Mouse (Mus musculus) kidney, postnatal 10 days (tissue): ENCODE results near the gene Pnck.

Source experiments
- DNase-seq: peaks from one replicate; pipeline ENCODE4 v3.0.0; 2021; ENCODE audit warnings: mixed read lengths

Pnck gene

DNA sequence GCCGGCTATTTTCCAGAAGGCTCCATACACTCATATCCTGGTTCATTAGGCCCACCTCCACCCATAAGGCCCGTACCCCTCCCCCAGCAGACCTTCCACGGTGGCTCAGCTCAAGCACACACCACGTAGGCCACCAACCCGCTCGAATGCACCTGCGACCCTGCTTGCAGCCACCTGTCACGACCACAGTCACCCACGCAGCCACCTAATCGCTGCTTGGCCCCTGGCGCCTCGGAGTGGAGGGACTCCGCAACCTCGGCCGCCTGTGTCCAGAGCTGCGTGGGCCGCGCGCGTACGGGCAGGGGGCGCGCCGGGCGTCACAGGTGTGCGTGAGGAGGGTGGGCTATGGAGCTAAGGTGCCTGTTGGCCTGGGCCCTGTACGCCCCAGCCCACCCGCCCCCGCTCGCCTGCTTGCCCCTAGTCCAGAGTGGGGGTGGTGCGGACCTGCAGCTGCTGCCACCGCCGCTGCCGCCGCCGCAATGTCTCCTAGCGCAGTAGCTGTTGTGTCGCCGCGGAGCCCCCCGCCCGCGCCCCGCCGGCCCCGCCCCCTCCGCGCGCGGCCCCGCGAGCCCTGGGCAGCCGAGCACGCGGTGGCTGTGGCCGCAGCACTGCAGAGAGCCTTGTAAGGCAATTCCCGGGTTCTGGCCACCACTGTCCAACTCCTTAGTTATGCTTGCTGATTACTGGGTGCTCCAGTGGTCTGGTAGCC, at the start of gene Pnck:
Gene Pnck, minus strand, starts transcription at position 543 of the 709 bp plus-strand sequence.
- peak; percentile 40 for DNase-seq

DNA sequence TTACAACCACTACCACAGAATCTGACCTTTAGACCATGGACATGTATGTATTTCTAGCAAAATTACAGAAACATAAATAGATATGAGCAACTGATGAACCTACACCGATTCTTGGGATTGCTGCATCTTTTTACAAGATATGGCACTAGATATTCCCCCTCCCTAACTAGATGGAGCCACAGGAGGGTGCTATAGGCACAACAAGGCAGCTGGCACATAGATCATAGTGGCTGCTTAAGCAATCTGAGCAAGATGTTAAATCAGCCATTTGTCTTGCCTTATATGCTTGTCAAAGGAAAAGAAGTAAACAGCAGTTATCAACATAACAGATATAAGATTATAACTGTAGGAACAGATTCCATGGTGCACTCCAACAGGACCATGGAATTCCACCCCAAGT, 40.6 kb upstream of the Pnck start:
- no peak for DNase-seq

DNA sequence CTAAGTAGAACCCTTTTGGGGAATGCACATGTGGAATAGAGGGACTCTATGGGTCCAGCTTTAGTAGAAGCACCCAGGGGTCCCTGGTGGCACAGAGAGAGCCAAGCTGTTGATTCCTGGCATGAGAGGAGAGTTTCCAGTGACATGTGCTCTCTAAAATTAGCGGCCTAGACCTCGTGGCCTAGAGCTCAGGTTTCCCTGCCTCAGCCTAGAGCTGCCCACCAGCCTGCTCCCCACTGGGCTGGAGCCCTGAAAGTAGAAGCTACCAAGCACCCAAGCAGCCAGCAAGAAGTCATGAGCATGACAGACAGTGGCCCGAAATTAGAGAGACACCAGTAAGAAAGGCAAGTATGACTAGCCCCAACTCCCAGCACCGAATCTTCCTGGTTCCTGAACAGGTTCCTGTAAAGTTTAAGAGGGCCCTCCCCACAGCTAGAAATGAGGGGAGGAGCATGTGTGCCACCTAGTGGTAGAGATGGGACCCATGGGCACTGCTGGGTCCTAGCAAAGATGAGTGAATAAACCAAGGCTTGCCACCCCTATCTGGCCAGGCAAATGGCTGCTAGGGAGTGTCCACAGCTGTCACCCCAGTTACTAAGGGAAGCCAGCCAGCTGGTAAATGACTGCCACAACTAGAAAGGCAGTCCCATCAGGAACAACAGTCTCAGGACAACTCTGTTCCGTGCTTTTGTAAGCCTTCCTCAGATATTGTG, 31.2 kb upstream of the Pnck start:
- DNase-seq, result peak; percentile 64

DNA sequence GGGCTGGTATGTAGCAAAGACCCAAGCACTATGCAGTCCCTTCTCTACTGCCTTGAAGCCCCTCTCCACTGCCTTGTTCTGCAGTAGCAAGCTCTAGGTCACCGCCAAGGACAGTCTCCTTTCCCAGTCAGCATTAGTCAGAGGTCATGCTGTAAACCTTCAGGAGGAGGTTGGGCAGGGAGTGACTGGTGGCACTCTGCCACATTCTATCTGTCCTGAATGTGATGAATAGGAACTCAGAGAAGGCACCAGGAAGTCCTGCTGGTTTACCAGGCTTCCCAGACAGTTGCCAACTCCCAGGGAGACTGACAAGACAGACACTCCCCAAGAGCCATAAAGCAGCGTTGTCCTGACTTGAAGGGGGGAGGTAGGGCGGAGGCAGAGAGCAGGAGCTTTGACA, 25.7 kb upstream of the Pnck start:
- peak; percentile 58 for DNase-seq

DNA sequence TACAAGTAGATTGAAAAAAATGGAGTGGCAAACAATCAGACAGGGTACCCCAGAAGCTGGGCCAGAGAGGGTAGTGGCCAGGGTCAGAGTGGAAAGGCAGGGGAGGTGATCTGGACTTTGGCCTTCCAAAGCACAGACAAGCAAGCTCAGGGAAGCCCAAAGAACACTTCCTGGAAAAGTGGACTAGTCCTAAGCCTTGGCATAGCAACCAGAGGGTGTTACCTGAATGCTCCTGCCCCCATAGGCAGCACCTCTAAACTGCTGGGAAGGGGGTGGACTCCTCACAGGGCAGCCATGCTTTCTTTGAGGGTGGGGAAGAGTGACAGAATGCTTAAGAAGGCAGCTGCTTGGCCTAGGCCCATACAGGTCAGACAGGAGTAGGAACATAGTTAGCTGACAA, 25.1 kb upstream of the Pnck start:
- DNase-seq, result no peak

DNA sequence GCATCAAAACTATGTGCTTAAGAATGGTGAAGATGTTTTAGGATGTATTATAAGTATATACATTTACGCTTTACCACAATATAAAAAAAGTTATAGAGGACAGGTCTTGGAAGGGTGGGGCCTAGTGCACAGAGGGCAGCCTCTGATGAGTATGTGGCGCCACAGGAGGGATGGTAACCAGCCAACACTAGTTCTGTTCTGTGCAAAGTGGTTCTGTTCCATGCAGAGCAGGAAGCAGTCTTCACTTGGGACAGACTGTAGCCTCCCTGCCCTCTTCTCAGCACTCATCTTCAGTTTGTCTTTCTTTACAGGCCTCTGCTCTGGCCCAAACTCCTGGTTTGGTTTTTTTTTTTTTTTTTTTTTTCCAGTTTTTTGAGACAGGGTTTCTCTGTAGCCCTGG, 24.2 kb upstream of the Pnck start:
- DNase-seq, result no peak

DNA sequence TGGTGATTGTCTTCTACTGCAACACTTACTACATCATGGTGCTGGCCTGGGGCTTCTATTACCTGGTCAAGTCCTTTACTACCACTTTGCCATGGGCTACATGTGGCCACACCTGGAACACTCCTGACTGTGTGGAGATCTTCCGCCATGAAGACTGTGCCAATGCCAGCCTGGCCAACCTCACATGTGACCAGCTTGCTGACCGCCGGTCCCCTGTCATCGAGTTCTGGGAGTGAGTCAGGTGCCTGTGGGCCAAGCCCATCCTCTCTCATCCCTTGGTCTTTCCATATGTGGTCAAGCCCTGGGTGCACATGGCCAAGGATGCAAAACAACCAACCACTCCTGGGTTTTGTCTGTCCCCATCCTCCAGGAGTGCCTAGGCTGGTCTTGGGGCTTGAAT, 16.8 kb upstream of the Pnck start:
- no peak for DNase-seq

DNA sequence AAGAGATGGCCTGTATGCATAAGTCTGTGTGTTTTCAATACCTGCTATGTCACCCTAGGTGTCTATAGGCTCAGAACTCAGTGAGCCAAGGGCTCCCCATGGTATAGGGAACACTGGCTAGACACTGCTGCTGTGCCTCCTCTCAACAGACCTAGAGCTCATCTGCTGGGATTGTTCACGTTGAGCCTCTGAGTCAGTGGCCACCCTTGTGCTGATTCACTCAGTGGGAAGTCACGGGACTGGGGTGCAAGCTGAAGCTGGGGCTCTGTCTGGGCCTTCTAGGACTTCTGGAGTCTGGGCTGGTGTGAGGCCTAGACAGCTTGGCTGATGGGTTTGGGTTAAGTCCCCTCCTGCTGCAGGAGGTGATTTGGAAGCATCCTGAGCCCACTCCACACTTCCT, 15.3 kb upstream of the Pnck start:
- no peak for DNase-seq

DNA sequence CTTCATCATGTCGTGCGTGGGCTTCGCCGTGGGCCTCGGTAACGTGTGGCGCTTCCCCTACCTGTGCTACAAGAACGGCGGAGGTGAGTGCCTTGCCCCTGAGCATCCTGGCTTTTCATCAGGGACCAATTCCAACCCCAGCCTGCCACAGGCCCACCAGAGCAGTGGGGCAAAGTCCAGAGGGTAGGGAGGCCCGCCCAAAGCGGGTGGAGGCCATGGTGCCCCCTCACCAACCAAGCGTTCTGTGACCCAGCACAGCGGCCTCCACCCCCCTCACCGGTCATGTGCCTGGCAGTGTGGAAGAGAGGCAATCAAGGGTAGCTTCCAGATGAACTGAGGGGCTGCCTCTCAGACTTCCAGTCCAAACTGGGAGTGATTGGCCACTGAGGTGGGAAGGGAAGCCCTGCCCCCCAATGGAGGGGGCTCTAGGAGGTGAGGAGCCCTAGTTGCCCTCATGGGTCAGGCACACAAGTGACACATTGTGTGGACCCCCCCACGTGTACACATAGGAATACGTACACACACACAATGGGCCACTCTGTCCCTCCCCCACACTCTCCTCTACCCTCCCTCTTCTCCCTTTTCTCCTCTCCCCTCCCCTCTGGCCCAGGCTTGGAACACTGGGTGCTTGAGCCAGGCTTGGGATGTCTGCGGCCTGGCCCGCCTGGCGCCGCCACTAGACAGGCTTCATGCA, 14.2 kb upstream of the Pnck start:
- DNase-seq, result peak; percentile 72

DNA sequence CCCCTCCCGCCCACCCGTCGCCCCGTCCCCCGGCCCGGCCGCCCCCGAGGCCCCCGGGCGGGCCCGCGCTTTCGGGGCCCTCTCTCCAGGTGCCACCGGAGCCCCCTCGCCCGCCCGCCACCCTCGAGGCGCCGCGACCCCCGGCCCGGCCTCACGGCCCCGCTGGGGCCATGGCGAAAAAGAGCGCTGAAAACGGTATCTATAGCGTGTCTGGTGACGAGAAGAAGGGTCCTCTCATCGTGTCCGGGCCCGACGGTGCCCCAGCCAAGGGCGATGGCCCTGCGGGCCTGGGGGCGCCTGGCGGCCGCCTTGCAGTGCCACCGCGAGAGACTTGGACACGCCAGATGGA, 13.7 kb upstream of the Pnck start:
- no peak for DNase-seq

DNA sequence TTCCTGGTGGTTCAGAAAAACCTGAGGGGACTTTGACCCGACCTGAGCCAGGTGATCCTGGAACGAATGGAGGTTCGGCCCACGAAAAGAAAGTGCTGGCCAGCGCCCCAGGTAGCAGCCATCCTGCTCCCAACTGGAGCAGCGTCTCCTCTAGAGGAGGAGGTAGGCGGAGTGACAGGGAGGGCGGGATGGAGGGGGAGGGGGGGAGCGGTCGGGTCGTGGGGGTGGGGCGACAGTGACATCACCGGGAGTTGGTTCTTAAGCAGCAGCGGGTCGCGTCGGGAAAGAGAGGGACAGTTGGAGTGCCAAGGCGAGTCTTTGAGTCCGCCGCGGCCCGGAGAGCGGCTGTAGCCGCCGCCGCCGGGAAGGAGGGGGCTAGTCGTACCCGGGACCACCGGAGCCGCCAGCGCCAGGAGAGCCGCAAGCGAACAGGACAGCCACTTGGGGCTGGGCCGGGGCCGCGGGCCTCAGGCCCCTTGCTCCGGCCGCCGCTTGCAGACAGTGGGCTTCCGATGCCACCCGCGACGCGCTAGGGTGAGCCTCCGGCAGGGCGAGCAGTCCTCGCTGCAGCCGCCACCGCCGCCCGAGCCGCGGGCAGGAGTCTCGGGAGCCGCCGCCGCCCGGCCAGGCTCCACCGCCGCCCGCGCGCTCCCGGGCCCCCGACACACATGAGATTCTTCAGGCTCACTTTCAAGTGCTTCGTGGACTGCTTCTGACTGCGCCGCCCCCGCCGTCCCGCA, 13.1 kb upstream of the Pnck start, which contains the start of gene Slc6a8:
Gene Slc6a8, plus strand, starts transcription at position 272 of the 740 bp plus-strand sequence.
- DNase-seq, result peak; percentile 87

DNA sequence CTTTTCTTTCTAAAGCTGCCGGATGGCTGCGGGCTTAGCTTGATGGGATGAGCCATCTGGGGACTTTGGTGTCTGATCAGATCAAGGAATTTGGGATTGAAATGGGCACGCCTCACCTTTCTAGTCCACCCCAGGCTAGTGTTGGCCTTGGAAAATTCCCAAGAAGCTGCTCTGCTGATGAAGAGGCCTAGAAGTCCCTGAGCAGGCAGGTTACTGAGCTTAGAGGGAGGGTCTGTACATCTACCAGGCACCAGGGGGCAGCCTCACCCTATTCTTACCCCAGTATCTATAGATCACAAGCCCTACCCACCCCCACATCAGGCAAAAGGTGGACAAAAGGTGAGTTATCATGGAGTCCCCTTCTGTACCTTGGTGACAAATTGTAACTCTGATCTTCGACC, 12.1 kb upstream of the Pnck start:
- peak; percentile 71 for DNase-seq

DNA sequence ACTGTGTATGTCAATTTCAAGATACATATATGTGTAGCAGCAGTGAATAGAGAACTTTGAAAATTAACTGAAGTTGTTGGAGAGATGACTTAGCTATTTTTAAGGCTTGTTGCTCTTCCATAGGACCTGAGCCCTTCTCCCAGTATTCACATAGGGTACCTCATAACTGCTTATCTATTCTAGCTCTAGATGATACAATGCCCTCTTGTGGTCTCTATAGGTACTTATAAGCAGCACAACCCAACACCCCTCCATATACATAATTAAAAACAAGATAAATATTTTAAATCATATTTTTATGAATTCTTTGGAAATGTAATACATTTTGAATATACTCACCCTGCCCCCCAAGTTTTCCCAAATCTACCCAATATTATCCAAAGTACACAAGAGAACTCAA, 3.2 kb upstream of the Pnck start:
- no peak for DNase-seq

DNA sequence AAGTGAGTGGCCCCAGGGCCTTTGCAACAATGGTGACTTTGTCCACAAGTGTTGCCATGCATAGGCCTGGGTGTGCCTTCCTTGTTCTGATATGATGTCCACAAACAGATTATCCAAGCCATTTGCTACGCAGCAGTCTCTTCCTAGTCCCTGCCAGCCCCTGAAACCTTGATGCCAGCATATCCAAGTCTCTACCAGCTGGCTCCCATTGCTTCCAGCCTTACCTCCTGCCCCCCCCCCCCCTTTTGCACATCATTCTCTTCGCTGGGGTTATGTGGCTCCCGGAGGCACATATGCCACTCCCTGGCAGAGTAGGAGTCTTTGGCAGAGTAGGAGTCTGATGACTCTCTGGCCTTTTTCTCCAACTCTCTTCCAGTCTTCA, 358 bp upstream of the Pnck start:
- DNase-seq, result no peak

DNA sequence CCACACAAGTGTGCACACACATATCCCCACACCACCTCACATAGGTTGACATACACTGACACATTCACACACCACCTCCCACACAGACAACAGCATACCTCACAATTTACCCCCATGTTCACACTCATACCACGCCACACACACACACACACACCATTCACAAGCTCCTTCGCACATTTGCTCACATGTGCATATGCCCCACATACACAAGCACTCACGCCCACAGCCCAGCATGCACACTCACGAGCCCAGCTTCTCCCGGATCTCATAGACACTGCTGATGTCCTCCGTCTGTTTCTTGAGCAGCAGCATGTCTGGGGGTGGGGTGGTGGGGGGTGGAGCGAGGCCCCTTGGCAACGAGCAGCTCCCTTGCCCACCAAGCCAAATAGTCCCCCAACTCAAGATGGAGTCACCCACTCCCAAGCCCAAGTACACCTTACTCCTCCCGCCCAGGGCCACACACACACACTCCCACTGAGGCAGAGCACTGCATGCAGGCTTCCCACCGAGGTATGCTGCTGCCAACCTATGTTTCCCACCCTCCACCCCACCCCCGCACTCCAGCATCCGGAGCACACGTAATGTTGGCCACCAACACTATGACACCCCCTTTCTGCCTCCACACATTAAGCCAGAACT, 862 bp downstream of the Pnck start:
- DNase-seq, result no peak

DNA sequence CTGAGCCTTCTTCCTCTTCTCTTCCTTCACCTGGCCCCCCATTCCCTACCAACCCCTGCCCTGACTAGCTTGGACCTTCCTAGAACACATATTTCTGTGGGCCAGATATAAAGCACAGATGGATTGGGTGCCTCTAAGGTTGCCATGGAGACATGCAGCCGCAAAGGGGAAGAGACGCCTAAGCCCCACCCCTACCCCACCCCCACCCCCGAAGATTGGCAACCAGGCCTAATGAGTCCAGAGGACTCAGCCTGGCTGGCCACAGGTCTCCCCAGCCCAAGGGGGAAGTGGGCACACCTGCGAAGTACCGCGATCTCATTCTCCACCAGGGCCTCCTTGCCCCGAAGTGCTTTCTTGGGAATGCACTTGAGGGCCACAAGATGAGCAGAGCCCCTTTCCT, 1.5 kb downstream of the Pnck start:
- DNase-seq, result no peak

DNA sequence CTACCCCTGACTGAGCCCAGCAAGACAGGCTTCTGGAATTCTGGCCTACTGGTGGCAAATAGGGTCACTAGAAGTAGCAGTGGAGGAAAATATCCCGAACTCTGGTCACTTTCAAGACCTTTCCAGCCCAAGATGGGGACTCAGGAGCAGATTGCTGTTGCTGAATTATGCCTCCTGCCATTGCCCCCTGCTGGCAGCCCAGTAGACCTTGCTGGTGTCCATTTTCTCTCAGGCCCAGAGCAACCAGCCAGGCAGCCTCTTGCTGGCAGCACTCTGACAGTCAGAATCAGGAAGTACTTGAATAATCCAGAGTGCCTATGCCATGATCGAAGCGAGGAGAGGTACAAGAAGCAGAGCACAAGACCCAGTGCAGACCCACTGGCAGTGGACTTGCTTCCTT, 4.4 kb downstream of the Pnck start:
- peak; percentile 58 for DNase-seq

DNA sequence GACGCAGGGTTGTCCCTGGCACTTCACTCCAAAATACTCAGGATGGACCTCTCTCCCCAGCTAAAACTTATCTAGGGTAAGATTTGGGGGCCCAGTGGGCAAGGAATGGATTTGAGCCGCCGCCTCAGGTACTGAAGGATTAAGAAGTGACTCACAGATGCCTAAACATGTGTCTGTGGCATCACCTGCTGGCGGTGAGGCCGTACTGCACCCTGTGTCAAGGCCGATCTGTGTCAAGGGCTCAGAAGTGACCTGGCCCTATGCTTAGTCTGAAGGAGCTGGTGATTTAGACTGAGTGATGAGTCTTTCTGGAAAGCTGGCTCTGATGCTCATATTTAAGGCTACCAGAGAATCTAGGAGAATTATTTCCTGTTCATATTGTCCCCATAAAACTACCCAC, 5.7 kb downstream of the Pnck start:
- peak; percentile 85 for DNase-seq

DNA sequence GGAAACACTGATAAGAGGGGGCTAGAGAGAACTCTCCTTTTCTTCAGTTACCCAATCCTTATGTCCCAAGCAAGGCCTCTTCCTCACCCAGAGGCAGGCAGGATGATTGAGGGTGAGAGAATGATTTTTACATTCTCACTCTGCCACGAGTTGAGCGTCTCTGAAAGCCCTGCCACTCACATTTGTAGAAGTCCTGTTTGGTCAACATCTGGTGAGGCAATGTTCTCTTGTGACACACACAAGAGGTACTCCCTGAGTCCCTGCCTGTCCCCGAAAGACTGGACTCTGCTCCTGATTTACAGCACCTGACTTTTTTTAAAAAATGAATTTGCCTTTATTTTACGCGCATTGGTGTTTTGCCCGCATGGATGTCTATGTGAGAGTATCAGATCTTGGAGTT, 6.5 kb downstream of the Pnck start:
- DNase-seq, result no peak

DNA sequence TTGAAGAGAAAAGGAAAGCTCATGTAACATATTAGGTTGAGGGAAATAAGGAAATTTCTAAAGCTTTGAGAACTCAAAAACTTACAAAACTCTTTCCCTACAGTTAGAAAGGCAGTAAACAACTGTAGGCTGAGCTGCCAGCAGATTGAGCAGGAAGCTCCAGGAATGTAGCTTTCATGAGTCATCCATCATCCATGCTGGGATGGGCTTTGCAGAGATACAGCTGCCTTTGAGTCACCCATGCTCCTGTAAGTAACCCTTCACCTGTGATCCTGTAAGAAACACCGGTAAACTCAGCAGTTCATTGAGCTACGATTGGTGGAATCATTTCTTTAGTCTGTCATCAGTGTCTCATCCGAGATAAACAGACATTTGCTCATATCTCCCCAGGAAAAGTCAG, 9.0 kb downstream of the Pnck start:
- DNase-seq, result no peak

DNA sequence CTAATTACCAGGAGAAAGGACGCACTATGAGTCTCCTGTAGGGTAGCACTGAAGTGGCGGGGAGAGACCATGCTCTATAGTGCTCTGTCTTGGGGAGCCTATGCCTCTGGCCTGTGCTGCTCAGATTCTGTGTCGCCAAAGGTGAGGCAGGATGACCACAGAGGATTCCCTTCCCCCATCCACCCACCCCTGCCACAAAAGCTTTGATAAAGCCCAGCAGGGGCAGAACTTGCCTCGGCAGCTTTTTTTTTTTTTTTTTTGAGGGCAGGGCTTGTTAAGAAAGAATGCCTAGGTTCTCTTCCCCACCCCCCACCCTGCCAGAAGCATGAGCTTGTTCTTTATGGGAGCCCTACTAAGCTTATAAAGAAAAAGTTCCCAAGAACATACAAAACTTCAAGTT, 14.8 kb downstream of the Pnck start:
- DNase-seq, result no peak

DNA sequence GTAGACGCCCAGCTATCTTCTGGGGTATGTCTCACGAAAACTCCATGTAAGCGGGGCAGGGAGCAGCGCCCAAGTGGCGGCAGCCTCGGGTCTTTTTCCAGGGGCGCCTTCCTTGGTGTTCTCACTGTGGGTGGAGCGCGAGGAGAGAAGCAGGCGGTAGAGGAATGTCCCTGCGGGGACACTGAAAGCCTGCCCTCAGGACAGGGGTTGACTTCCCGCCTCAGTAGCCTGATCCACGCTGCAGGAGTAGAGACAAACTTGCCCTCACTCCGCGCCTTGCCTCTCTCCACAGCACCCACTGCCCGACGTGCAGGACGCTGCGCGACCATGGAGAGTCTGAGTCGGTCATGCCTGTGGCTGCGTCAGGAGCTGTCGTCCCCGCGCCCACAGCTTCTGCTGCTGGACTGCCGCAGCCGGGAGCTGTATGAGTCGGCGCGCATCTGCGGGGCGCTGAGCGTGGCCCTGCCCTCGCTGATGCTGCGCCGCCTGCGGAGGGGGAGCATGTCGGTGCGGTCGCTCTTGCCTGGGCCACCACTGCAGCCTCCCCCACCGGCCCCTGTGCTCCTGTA, 19.9 kb downstream of the Pnck start:
- no peak for DNase-seq

DNA sequence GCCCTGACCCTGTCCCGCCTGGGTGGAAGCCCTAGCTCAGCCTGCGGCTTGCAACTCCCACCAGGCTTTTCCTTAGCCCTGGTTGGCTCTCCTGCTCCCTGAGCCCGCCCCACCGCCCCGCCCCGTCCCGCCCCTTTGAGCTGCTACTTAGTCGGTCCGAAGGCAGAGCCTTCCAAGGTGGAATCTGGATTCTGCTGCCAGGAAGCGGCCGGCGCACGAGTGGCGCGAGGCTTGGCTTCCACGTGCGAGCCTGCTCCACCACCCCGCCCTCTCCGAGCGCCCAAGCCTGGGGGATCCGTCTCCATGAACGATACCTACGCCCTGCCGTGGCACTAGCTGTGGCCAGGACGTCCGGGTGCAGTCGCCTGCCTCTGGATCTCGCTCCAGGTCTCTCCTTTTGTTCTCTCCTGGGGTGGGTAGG, 20.7 kb downstream of the Pnck start, which contains the start of gene Dusp9:
Gene Dusp9, plus strand, starts transcription at position 165 of the 421 bp plus-strand sequence.
- peak; percentile 63 for DNase-seq
